Mouse (Mus musculus) ES-Bruce4 (cell line): ENCODE data around the gene Acot13. TPM values are rescaled to one million over a fixed set of nuclear protein-coding genes. Genes with fewer than 3 reads are reported as not detected.

ENCODE experiments used
- H3K27ac ChIP-seq: 2 replicates; pipeline ENCODE4 v1.5.1; 2012; ENCODE audit warnings: low read length, inconsistent platforms; ENCODE audit not compliant: insufficient read depth
- H3K27me3 ChIP-seq: 2 replicates; pipeline ENCODE4 v1.6.1; 2012; ENCODE audit warnings: mild to moderate bottlenecking, low read length, inconsistent platforms; ENCODE audit not compliant: control insufficient read depth, poor library complexity, insufficient read depth, severe bottlenecking
- H3K36me3 ChIP-seq: 2 replicates; pipeline ENCODE4 v1.6.1; 2012; ENCODE audit warnings: inconsistent platforms, mild to moderate bottlenecking, low read length, moderate library complexity; ENCODE audit not compliant: control insufficient read depth, poor library complexity, insufficient read depth, severe bottlenecking
- H3K4me1 ChIP-seq: one replicate; pipeline ENCODE4 v1.8.1; 2011; ENCODE audit warnings: low read length; ENCODE audit not compliant: control insufficient read depth, insufficient read depth
- H3K4me3 ChIP-seq: 2 replicates; pipeline ENCODE4 v1.5.1; 2011; ENCODE audit warnings: low read depth, mild to moderate bottlenecking, low read length
- H3K9ac ChIP-seq: 2 replicates; pipeline ENCODE4 v1.6.1; 2012; ENCODE audit warnings: low read depth, mild to moderate bottlenecking, inconsistent platforms; ENCODE audit not compliant: poor library complexity, severe bottlenecking
- H3K9me3 ChIP-seq: replicated peaks from 2 replicates; pipeline ENCODE4 v1.6.1; 2012; ENCODE audit warnings: mild to moderate bottlenecking, low read length, inconsistent platforms; ENCODE audit not compliant: control insufficient read depth, poor library complexity, insufficient read depth, severe bottlenecking
- CTCF ChIP-seq: IDR thresholded peaks from one replicate; pipeline ENCODE4 v1.8.1; 2011; ENCODE audit warnings: low read depth, low read length
- EP300 ChIP-seq: IDR thresholded peaks from 2 replicates; pipeline ENCODE4 v1.6.1; 2011; ENCODE audit warnings: low read depth, low read length; ENCODE audit not compliant: insufficient read depth
- POLR2A ChIP-seq: IDR thresholded peaks from one replicate; pipeline ENCODE4 v1.8.1; 2011; ENCODE audit warnings: low read length; ENCODE audit not compliant: insufficient read depth
- polyA plus RNA-seq: library from polyadenylated mRNA; stranded (reverse); fragments of >200 nt; gene quantifications from 2 replicates; pipeline ENCODE4 v1.2.4, GENCODE M21; 2011; ENCODE audit warnings: low read depth; ENCODE audit not compliant: missing spikeins, insufficient read depth, insufficient read length

The Acot13 gene
- polyA plus RNA-seq, 1 experiment, result 93.1 TPM

DNA sequence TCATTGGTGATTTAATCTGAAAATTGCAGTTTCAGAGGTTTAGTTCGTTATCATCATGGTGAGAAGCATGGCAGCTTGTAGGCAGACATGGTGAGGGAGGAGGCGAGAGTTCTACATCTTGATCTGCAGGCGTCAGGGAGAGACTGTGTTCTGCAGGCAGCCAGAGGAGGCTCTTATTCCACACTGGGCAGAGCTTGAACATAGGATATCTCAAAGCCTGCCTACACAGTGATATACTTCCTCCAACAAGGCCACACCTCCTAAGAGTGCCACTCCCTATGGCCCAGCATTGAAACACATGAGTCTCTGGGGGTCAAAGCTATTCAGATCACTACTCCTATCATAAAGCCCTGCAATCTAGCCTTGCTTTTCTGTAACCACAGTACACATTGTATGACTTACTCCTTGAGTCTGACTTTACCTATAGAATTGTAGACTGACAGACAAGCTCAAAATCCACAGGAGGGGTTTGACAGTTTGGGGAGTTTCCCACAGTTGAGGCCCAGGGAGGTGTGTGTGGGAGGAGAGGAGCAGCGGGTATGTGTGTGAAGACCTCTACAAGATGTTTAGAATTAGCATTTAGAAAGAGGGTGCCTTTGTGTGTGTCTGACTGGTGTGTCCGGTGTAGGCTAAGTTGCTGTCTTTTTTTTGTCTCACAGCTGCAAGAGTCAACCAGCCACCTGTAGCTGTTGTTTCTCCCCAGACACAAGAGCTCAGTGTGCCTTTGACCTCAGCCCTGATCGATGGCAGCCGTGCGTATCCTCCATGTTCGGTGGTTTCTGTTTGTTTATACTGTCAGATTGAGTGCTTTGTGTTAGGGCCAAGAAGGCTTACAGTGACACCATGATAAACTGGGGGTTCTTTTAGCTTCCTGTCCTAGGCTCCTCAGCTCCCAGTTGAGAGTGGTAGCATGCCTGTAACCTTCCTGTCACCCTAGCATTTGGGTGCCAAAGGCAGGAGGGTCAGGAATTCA lies 35.4 kb upstream of the Acot13 start:
- Histone ChIP-seq H3K27me3 (no peaks in the 10 kb centered on the region), H3K36me3 (no peaks in the 10 kb centered on the region), H3K4me3 (no peak overlapping the region), H3K4me1 (no peaks in the 10 kb centered on the region), H3K9me3 (no peaks in the 10 kb centered on the region), H3K27ac (no peak overlapping the region), H3K9ac (no peak overlapping the region)
- TF ChIP-seq CTCF (no peak), POLR2A (no peak), EP300 (no peak)

DNA sequence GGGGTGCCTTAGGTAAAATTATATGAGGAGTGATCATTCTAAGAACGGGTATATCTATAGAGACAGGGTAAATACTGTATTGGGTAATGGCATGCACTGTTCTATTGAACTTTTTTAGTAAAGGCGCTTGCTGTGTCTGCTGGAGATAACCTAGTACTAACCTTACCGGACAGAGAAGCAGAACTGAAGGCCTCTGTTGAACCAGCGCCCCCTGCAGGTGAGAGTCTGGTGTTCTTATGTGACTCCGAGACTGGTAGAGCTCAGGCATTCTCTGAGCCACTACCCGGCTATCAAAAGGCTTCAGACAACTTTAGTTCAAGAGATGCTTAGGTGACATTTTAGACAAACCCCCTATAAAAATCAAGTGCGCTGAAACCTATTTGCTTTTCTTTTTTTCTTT lies 31.2 kb upstream of the Acot13 start:
- no peak overlapping the region for H3K27ac ChIP-seq
- no peaks in the 10 kb centered on the region for H3K27me3 ChIP-seq
- no peaks in the 10 kb centered on the region for H3K36me3 ChIP-seq
- H3K4me3 ChIP-seq, result no peak overlapping the region
- H3K9me3 ChIP-seq, result no peaks in the 10 kb centered on the region
- H3K9ac ChIP-seq, result no peak overlapping the region
- TF ChIP-seq CTCF (peak; percentile 79), EP300 (no peak)
- no peaks in the 10 kb centered on the region for H3K4me1 ChIP-seq

DNA sequence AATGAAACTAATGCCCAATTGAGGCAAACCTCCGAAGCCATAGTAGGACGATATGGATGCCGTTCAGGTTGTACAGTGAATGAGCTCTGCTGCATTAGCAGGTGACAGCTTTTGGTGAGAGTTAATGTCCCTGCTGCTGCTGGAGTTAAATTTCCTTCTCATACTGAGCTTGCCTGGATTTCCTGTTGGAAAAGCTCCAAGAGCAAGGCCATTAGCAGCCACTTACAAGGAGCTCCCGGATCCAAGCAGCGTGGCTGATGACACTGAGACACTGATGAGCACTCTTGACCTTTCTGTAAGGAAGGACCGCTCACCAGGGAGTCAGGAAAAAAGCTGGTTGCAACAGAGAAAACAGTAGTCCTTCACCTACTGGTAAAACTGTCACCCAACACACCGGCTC lies 30.7 kb upstream of the Acot13 start:
- no peak overlapping the region for H3K4me3 ChIP-seq
- no peaks in the 10 kb centered on the region for H3K27me3 ChIP-seq
- no peak overlapping the region for H3K9ac ChIP-seq
- H3K27ac ChIP-seq, result no peak overlapping the region
- H3K4me1 ChIP-seq, result no peaks in the 10 kb centered on the region
- no peaks in the 10 kb centered on the region for H3K9me3 ChIP-seq
- no peak for TF ChIP-seq POLR2A
- no peak for TF ChIP-seq CTCF
- TF ChIP-seq EP300, result no peak
- no peaks in the 10 kb centered on the region for H3K36me3 ChIP-seq

DNA sequence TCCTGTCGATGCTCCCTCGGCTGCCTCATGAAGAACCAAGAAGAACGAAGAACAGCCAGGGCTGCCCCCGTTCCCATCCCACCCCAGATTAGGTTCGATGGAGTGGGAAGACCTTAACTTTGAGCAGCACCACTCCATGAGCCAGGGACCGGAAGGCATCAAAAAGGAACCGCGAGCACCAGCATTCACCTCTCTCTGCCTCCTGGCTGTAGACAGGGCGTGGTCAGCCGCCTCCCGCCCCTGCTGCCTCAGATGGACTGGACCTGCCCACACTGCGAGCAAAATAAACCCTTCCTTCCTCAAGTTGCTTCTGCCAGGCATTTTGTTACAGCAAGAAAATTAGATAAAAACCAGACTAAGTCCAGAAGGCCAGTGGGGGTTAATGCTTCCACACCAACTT lies 29.7 kb upstream of the Acot13 start:
- H3K27ac ChIP-seq, result no peak overlapping the region
- H3K4me3 ChIP-seq, result no peak overlapping the region
- no peaks in the 10 kb centered on the region for H3K27me3 ChIP-seq
- no peak overlapping the region for H3K9ac ChIP-seq
- H3K9me3 ChIP-seq, result no peaks in the 10 kb centered on the region
- H3K36me3 ChIP-seq, result no peaks in the 10 kb centered on the region
- TF ChIP-seq EP300 (no peak), CTCF (no peak), POLR2A (no peak)
- no peaks in the 10 kb centered on the region for H3K4me1 ChIP-seq

DNA sequence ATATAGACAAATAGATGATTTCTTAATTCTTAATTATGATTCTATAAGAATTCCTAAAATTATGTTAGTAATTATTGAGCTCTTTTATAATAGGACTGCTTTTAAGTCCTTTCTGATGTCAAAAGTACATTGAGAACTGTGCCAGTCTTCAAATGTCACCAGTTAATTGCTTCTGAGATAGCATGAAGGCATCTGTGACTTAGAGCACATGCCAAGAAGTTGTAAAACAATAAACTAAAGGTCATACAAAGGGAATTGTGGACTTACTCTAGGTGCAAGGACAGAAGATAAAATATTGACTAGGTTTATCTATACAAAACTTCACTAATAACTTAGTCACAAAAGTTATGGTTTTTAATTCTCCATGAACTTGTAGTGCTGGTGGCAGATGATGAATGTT lies 27.8 kb upstream of the Acot13 start:
- no peak overlapping the region for H3K4me3 ChIP-seq
- no peaks in the 10 kb centered on the region for H3K9me3 ChIP-seq
- no peak overlapping the region for H3K9ac ChIP-seq
- TF ChIP-seq POLR2A (no peak), EP300 (no peak), CTCF (no peak)
- H3K4me1 ChIP-seq, result no peaks in the 10 kb centered on the region
- no peak overlapping the region for H3K27ac ChIP-seq
- no peaks in the 10 kb centered on the region for H3K36me3 ChIP-seq
- H3K27me3 ChIP-seq, result no peaks in the 10 kb centered on the region

DNA sequence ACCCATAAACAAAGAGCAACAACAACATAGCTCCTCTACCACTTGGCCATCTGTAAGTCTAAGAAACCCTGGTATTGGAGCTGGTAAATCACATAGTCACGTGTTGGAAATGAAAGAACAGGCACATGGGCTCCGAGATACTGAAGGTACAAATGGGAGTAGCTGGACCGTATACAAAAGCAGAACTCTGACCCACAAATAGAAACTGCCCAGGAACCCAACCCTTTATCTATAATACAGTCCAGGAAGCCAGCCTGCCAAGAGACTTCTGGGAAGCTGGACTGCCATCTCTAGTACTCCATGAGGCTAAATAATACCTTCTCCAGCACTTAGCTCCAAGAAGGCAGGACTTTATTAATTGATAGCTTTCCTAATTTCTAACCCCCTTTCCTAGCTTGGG lies 21.2 kb upstream of the Acot13 start:
- no peaks in the 10 kb centered on the region for H3K9me3 ChIP-seq
- no peaks in the 10 kb centered on the region for H3K36me3 ChIP-seq
- no peak overlapping the region for H3K4me3 ChIP-seq
- no peak overlapping the region for H3K27ac ChIP-seq
- H3K9ac ChIP-seq, result no peak overlapping the region
- TF ChIP-seq POLR2A, result no peak
- no peak for TF ChIP-seq EP300
- no peak for TF ChIP-seq CTCF
- no peaks in the 10 kb centered on the region for H3K4me1 ChIP-seq
- no peaks in the 10 kb centered on the region for H3K27me3 ChIP-seq
